Mouse (Mus musculus): ENCODE results near the gene St6galnac4. TPM values are rescaled to one million over a fixed set of nuclear protein-coding genes. Genes with fewer than 3 reads are reported as not detected.

Gene St6galnac4
- polyA plus RNA-seq, 1 experiment, result 26.9 TPM

GRCm38 (mm10) chr2:32645647-32646046 is 58.8 kb downstream of the St6galnac4 start:
- TF ChIP-seq POLR2A (IDR thresholded peaks at IDR 0.05; ENCODE audit: borderline replicate concordance, low read depth, low read length) (no peak), CTCF (IDR thresholded peaks at IDR 0.05; ENCODE audit: low read depth, low read length) (no peak)
- Histone ChIP-seq H3K4me3 (ENCODE audit: insufficient read depth, low read length) (no peak overlapping the region), H3K27ac (ENCODE audit: insufficient read depth, low read depth, low read length) (no peak overlapping the region), H3K4me1 (ENCODE audit: control insufficient read depth, insufficient read depth, low read length) (peaks cover 12% of the 10 kb centered on the region)

GRCm38 (mm10) chr2:32646379-32647056 is 59.6 kb downstream of the St6galnac4 start, which contains the start of gene Eng:
Gene Eng (plus strand): TSS chr2:32646595.
- H3K27ac ChIP-seq (ENCODE audit: insufficient read depth, low read depth, low read length), result peak within 1 kb of the TSS; percentile 59
- TF ChIP-seq POLR2A (IDR thresholded peaks at IDR 0.05; ENCODE audit: borderline replicate concordance, low read depth, low read length) (no peak), CTCF (IDR thresholded peaks at IDR 0.05; ENCODE audit: low read depth, low read length) (no peak)
- peaks cover 12% of the 10 kb centered on the region for H3K4me1 ChIP-seq (ENCODE audit: control insufficient read depth, insufficient read depth, low read length)
- peak within 1 kb of the TSS; percentile 68 for H3K4me3 ChIP-seq (ENCODE audit: insufficient read depth, low read length)

- TF ChIP-seq CTCF (IDR thresholded peaks at IDR 0.05; ENCODE audit: low read depth, low read length) (no peak), POLR2A (IDR thresholded peaks at IDR 0.05; ENCODE audit: borderline replicate concordance, low read depth, low read length) (no peak)
- Histone ChIP-seq H3K4me3 (ENCODE audit: insufficient read depth, low read length) (peak overlapping the region; percentile 68), H3K27ac (ENCODE audit: insufficient read depth, low read depth, low read length) (peak overlapping the region; percentile 59), H3K4me1 (ENCODE audit: control insufficient read depth, insufficient read depth, low read length) (peaks cover 12% of the 10 kb centered on the region)
Measured at GRCm38 (mm10) chr2:32647366-32647765, 60.5 kb downstream of the St6galnac4 start.

Other genes starting within 250 kb of the St6galnac4 start
- gene Ciz1, start 234.8 kb upstream of the St6galnac4 start, polyA plus RNA-seq (2012; ENCODE audit: insufficient read depth, insufficient read length, missing spikeins), result 101 and 103 TPM in 2 replicates
- gene Dnm1, start 233.8 kb upstream of the St6galnac4 start, polyA plus RNA-seq (2012; ENCODE audit: insufficient read depth, insufficient read length, missing spikeins), result 0.66 and 1.1 TPM in 2 replicates
- gene 1110008P14Rik, start 205.2 kb upstream of the St6galnac4 start, polyA plus RNA-seq (2012; ENCODE audit: insufficient read depth, insufficient read length, missing spikeins), result 53.8 and 63.3 TPM in 2 replicates
- 2.1 and 2.4 TPM in 2 replicates for gene Lcn2, start 198.8 kb upstream of the St6galnac4 start, polyA plus RNA-seq (2012; ENCODE audit: insufficient read depth, insufficient read length, missing spikeins)
- 7.4 and 7.9 TPM in 2 replicates for gene Ptges2, start 191.2 kb upstream of the St6galnac4 start, polyA plus RNA-seq (2012; ENCODE audit: insufficient read depth, insufficient read length, missing spikeins)
- gene Naif1, start 136.6 kb upstream of the St6galnac4 start, polyA plus RNA-seq (2012; ENCODE audit: insufficient read depth, insufficient read length, missing spikeins), result 5.5 and 6.0 TPM in 2 replicates
- 4.8 and 6.9 TPM in 2 replicates for gene Slc25a25, start 135.7 kb upstream of the St6galnac4 start, polyA plus RNA-seq (2012; ENCODE audit: insufficient read depth, insufficient read length, missing spikeins)
- gene Fam102a, start 51.8 kb upstream of the St6galnac4 start, polyA plus RNA-seq (2012; ENCODE audit: insufficient read depth, insufficient read length, missing spikeins), result 4.7 and 5.3 TPM in 2 replicates
- gene Dpm2, start 16.2 kb upstream of the St6galnac4 start, polyA plus RNA-seq (2012; ENCODE audit: insufficient read depth, insufficient read length, missing spikeins), result 55.6 and 68.0 TPM in 2 replicates
- gene Pip5kl1, start 12.3 kb upstream of the St6galnac4 start, polyA plus RNA-seq (2012; ENCODE audit: insufficient read depth, insufficient read length, missing spikeins), result not detected in 2 replicates
- not detected in 2 replicates for gene 9430097D07Rik, start 11.4 kb upstream of the St6galnac4 start, polyA plus RNA-seq (2012; ENCODE audit: insufficient read depth, insufficient read length, missing spikeins)
- gene St6galnac6, start 12.6 kb downstream of the St6galnac4 start, polyA plus RNA-seq (2012; ENCODE audit: insufficient read depth, insufficient read length, missing spikeins), result 30.7 and 35.3 TPM in 2 replicates
- gene Ak1, start 34.7 kb downstream of the St6galnac4 start, polyA plus RNA-seq (2012; ENCODE audit: insufficient read depth, insufficient read length, missing spikeins), result 2.5 and 4.1 TPM in 2 replicates
- 45.4 and 46.2 TPM in 2 replicates for gene Eng, start 59.5 kb downstream of the St6galnac4 start, polyA plus RNA-seq (2012; ENCODE audit: insufficient read depth, insufficient read length, missing spikeins)
- 4.3 and 5.1 TPM in 2 replicates for gene Fpgs, start 117.0 kb downstream of the St6galnac4 start, polyA plus RNA-seq (2012; ENCODE audit: insufficient read depth, insufficient read length, missing spikeins)
- gene Cdk9, start 126.0 kb downstream of the St6galnac4 start, polyA plus RNA-seq (2012; ENCODE audit: insufficient read depth, insufficient read length, missing spikeins), result 192 and 210 TPM in 2 replicates
- 19.3 and 22.0 TPM in 2 replicates for gene Sh2d3c, start 134.0 kb downstream of the St6galnac4 start, polyA plus RNA-seq (2012; ENCODE audit: insufficient read depth, insufficient read length, missing spikeins)
- gene 6330409D20Rik, start 153.9 kb downstream of the St6galnac4 start, polyA plus RNA-seq (2012; ENCODE audit: insufficient read depth, insufficient read length, missing spikeins), result not detected in 2 replicates
- 32.1 and 33.9 TPM in 2 replicates for gene Tor2a, start 170.1 kb downstream of the St6galnac4 start, polyA plus RNA-seq (2012; ENCODE audit: insufficient read depth, insufficient read length, missing spikeins)
- not detected in 2 replicates for gene Ttc16, start 188.5 kb downstream of the St6galnac4 start, polyA plus RNA-seq (2012; ENCODE audit: insufficient read depth, insufficient read length, missing spikeins)
- gene Ptrh1, start 188.7 kb downstream of the St6galnac4 start, polyA plus RNA-seq (2012; ENCODE audit: insufficient read depth, insufficient read length, missing spikeins), result 3.2 and 5.5 TPM in 2 replicates
- not detected in 2 replicates for gene Cfap157, start 197.3 kb downstream of the St6galnac4 start, polyA plus RNA-seq (2012; ENCODE audit: insufficient read depth, insufficient read length, missing spikeins)

Data from bone marrow macrophage, adult 2 months (primary cell).